Mouse (Mus musculus) MEL-GATA-1-ER (cell line): ENCODE measurements around the gene Tle4.

Source experiments
- DNase-seq: peaks from one replicate; pipeline ENCODE4 v3.0.0-alpha.2; 2012; ENCODE audit warnings: low read depth; ENCODE audit errors: extremely low read depth

Tle4 gene

DNA sequence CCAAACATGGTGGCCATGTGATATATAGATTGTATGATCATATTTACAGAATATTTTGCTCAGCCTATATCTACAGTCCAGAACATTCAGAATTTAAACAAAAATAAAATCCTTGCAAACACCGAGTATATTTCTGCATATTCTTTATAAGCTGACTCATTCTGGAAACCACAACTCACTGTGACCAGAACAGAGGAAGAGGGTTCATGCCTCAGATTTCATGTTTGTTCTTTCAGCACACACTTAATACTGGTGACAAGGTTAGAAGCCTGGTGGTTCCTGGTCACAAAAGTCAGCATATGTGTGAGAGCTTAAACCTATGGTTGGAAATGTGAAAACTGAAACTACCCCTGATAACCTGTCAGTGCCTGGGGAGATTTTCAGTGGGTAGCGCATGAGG, 129.1 kb downstream of the Tle4 start:
- DNase-seq: no peak

DNA sequence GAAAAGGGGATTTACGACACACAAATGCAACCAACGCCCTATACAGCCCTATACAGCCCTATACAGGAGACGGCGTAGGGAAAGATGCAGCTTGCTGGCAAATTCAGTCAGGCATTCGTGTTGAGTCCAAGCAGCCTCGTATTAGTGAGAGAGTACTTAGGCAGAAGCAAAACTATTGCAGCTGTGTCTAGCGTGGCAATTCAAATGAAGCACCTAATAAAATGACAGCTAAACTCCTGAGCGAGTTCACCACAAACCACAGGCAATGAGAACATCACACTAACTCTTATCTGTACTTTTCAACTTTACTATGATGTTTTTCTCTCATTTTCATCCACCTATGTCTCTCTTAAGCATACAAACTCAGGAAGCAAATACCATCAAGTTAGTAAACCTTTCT, 131.8 kb downstream of the Tle4 start:
- no peak for DNase-seq

DNA sequence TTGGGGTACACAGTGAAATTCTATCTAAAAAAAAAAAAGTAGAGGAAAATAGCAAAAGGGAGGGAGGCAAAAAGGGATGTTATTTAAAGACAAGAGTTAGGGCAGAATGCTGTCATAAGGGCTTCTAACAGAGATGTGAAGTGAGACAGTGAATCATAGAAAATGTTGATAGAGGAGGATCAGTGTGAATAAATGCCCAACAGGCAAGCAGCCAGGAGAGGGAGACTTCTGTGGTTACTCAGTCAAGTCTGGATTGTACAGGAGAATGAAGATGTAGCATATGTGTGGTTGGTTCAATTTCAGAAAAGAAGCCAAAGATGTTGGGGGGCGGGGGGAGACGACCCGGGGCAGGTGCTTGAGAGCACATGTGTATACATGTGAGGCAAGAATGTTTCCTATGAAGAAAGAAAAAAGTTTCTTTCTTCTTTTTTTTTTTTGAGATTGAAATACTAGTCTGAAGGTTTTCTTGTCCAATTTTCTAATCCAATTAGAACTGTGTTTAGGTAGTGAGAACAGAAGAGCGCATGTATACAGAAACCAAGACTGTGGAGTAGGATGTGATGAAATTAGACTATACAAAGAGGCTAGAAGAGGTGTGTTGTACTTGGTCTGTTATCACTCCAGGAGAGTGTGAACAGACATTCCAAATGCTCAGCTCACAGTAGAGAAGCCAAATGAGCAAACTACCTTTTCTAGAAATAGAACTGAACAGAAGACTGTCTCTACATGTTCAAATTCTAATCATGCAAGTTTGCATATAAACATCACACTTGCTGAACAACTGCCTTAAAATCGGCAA, 134.4 kb downstream of the Tle4 start:
- DNase-seq: no peak

DNA sequence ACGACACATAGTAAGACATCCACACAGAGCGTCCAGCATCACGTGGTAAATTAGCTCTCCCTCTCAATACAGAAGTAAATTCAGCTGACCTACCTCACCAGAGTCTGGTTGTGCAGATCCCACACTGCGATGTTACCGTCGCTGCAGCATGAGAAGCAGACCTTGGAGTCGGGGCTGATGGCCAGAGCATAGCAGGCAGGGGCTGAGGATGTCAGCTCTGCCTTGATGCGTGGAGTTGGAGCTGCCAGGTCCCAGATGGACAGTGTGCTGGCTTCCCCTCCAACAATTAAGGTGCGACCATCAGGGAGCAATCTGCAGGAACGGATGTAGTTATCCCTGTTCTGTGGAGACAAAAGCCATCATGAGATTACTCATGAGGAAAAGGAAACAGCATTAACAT, 144.4 kb downstream of the Tle4 start:
- no peak for DNase-seq

DNA sequence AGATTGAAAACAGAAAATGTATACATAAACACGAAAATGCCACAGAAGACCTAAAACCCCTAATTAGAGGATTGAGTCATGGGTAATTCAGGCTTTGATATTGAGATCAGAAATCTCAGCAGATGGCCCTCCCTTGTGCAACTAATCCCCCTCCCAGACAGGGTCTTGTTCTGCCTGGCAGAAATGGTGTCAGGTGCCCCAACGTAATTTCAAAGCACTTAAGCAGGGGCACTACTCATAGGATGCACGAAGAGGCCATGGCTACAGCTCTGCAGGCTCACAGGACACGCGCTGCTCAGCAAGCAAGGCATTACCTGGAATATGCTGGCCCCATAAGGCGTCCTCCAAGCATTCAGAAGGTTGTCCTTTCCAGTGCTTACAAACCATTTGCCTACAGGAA, 146.5 kb downstream of the Tle4 start:
- no peak for DNase-seq

DNA sequence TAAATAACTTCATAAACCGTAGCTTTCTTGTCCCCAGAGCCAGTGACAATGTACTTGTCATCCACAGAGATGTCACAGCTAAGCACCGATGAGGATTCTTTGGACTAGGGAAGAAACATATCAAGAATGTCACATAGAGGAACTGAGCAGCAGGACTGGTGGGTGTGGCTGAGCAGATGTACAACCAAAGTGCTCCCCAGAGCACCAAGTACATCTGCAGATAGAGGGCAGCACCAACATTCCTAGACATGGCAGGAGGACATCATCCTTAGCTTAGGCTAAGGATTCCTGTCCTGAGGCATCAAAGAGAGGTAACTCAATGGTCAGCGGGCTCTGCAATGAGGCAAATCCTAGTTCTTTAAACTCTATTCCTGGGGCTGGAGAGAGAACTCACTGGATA, 148.1 kb downstream of the Tle4 start:
- peak; percentile 10 for DNase-seq

DNA sequence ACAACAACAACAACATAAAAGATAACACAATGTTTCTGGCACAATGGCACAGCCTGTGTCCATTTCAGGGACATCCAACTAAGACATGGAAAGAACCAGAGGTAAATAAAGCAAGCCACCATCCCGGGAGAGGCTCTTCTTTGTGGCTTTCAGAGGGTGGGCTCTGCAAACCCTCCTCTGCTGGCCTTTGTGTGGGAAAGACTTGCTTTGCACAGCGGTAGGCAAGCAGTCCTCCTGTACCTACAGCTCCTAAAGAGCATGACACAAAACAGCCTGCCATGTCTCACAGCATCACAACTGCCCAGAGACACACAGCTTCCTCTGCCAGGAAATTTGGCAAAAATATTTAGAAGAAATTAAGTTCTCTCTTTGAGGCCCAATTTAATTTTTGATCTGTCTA, 149.3 kb downstream of the Tle4 start:
- DNase-seq: no peak

DNA sequence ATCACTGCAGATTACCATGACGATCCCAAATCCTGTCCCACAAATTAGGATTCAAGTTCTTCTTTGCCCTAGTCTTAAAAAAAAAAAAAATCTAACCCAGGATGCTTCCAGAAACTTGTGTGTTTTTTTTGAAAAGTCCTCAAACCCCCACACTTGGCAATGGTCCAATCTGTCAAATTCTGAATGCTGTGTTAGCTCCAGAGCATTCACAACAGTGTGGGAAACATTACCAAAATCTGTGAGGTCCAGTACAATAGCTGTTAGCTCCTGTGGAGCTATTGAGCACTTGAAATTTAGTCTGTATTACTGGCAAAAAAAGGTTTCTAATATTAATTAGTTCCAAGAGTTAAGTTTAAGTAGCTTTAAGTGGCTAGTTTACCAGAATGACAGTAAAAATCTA, 150.4 kb downstream of the Tle4 start:
- no peak for DNase-seq

DNA sequence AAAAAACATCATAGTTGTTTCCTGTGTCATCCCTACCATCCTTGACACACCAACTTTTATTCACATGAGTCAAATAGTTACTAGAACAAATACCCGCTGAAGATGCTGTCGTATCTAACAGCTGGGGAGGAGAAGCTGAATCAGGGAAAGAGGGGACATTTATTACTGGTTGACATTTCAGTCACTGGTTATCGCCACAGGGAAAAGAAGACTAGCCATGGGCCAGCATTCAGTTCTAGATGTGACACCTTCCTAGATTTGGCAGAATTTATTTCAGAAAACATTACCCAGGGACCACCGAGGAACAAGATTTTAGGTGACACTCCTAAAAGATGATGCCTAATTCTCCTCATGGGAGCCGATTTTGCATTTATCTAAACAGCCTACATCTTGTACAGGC, 156.0 kb downstream of the Tle4 start:
- no peak for DNase-seq

DNA sequence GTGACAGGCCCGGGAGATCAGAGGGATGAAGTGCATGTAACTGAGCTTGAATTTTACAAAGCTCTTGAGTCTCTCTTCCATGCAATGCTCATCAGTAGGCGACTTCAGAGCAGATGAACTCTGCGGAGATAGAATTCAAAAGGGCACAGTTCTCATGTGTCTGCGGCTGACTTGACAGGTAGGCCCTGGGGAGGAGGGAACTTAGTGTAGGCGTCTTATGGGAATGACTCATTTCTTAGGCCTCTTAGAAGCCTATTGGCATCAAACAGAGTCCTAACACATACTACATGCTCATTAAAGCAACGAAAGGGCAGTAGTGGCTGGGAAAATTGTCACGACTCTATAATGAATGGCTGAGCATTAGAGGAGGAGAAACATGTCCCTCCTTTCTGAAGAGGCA, 160.6 kb downstream of the Tle4 start:
- no peak for DNase-seq

DNA sequence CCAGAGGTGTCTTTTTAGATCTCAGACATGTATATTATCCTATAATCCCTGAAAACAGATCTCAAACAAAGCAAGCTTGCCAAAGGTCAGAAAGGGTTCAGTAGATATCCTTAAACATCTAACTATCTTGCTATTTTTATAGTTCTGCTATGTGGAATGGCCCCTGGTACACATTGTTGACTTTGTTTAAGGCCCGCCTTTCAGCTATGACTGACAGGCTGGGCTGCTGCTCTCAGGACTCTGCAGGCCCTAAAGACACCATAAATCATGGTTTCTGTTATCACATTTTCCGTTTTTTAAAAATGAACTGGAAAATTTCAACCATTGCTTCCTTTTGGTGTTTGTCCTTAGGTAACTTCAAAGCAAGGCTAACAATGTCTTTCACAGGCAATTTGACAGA, 161.3 kb downstream of the Tle4 start:
- DNase-seq: no peak

DNA sequence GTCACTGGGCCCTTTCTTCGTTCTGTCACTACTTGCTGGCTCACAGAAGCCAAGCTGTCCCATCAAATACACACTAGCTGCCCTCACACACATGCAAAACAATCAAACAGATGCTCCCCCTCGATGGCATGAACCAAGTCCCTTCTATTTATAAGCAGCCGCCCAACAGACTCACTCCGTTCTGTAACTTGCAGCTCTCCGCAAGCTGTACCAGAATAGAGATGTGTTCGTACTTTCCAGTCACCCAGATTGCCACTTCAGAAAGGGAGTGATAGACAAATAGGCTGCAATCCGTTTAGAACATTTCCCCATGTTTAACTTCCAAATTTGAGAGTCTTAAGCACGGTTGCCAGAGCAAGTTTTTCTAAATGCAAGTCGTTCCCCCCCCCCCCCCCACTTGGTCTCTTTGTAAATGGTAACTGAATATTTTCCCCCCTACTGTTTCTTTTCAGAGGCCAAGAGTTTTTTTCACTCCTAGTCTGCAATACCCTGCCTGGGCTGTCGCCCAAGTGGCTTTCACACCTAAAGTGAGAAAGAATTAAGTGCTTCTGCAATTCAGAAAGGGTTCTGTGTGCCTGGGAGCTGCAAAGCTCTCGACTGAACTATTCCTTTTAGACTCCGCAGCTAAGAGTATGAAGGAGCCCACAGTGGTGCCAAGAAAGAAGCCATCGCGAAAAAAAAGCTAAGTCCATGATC, 162.0 kb downstream of the Tle4 start:
- DNase-seq: no peak

DNA sequence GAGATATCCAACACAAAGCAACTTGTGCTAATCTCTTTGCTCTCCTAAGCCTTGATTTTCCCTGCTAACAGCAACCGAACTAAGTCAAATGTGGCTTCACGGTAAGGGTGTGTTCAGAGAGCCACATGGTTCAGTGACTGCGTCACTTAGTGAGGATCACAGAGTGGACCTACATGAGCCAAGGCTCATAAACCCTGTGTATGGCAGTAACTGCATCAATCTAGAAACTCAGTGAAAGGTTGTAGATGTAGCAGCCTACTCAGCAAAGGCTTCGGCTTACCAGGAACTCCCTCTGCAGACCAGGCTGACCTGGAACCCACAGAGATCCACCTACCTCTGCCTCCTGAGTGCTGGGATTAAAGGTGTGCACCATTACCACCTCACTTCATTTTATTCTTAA, 164.0 kb downstream of the Tle4 start:
- no peak for DNase-seq

DNA sequence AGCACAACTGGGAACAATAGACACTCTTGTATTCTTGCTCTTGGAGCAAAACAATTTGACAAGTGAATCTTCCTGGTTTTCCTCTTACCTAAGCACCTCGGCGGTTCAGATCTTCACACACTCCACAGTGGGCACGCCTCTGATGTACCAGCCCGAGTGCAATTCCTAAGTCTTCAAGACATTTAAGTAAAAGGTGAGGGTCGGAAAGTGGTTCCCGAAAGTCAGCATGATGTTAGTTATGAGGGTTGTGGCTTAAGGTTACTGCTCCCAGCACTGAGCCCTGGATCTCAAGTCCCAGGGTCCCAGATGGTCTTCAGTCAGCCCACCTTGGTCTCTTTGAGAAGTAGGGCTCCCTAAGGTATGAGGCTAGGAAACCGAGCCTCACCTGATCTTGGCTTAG, 165.4 kb downstream of the Tle4 start:
- no peak for DNase-seq

DNA sequence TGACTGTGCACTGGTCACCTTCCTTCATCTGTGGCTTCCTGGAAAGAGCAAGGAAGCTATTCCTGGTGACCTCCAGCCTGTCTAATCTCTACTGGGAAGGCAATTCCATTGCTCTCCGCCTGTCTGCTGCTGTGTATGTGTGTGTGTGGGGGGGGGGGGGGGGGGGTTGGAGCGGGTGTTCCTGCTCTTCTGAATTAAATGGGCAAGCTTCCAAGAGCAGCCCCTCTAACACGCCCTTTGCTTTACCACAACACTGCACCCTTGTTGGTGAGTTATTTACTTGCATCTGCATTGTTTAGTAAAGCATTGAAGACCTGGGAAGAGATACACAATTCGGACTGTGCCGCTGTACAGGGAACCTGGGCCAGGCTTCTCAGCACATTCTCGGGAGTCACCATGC, 170.9 kb downstream of the Tle4 start:
- DNase-seq: no peak

DNA sequence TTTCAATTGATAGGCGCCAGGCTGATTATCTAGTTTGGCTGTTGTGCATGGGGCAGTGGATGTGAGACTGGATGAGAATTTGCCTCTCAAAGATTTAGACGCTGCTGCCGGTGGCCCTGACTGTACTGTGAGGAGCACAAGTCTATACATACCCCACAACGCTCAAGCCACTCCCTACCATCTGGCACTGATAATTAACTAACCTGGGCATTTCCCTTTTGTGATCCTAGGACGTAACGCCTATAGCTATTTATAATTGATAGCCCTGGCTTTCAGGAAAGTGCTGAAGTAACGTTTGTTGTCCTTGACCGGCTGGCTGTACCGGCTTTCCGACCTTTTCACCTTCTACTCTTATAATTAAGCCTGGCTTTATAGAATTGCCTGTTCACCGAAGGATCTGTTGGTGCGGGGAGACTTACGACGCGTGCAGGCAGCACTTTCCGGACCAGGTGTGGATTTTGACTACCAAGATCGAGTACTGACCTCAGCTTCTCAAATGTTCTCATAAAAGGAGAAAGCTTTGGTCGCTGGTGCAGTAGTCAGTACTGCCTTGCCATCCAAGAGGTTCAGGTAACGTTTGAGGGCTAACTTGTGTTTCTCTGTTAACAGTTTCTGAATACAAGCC, 171.5 kb downstream of the Tle4 start:
- no peak for DNase-seq

DNA sequence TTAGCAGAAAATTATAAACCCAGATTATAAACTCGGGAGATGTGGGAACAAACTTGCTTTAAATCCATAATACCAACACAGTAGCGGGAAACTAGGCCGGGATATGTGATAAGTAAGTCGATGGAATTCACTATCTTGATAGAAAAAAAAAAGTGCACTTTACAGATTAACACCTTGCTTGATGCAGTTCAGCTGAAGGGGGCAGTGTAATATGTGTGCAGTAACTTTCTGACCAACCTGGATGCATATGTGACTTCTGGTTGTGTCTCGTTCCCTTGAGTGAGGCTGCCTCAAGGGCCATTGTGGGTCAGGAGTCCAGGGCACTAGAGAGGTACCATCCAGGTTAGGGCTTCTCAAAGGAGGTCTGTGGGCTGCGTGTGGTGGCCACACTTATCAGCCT, 172.7 kb downstream of the Tle4 start:
- DNase-seq: no peak

DNA sequence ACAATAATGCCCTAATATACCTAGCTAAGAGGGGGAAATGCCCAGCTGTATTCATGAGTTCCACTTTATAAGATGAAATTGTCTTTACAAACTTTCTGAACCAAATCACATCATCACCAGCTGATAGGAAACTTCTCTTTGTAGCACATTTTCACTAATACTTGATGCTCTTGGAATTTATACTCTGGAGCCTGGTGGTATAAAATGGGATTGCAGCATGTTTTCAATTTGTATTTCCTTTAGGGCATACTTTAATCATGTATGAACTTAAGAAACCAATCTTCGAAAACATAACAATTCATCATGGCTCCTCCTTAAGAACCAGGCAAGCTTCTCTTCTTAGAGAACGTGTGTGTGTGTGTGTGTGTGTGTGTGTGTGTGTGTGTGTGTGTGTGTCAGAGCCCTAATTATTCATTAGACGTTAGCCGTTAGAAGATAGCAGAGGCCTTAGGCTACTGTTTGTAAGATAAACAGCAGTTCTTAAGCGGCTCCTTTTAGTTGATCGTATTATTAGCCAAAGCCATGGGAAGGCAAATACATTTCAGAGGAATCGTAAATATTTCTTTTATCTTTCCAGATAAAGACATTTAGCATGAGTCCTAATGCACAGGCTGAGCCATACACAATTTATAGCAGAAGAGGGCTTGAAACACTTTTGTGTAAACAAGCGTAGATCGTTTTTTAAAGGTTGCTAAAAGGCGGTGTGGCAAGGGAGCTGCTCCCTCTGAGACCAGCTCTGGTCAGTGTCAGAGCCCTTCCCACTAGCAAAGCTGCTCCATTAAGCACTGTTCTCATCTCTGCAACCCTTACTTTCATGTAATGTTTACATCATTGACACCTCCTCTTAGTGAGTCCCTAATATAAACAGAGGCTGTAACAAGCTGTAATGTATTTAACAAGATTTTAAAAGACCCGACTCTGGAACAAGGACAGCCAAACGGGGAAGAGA, 173.6 kb downstream of the Tle4 start:
- DNase-seq: no peak

DNA sequence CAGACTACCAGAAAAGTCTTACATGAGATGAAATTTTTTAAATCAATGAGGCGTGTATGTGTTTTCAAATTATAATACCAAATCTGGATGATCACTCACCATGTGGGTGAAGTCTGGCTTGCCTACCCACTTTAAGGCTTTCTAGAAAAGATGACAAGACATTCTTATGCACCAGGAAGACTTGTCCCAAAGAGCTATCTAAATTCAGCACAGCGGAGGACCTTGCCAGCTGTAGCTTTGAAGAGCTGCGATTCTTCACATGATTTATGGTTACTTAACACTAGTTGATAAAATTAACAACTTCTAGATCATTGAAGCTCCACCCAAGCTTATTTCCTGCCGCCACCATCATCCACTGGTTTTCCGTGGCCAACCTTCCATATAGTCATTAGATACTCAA, 176.2 kb downstream of the Tle4 start:
- no peak for DNase-seq

DNA sequence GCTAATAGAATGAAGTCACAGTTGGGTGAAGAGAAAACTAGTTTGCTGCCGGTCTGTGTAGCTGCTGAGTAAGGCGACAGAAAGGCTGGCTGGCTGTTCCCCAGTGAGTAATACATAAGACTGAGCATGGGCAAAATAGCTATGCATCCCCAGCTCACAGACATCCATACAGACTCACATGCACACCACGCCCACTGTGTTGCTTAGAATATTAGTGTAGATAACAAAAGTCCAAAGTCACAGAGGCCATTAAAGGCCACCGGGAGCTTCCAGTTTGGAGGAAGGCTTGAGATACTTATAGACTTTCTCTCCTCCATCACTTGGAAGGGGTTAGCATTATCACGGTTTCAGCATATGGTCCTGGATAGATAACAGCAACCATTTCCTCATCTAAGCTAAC, 178.0 kb downstream of the Tle4 start:
- DNase-seq: no peak

DNA sequence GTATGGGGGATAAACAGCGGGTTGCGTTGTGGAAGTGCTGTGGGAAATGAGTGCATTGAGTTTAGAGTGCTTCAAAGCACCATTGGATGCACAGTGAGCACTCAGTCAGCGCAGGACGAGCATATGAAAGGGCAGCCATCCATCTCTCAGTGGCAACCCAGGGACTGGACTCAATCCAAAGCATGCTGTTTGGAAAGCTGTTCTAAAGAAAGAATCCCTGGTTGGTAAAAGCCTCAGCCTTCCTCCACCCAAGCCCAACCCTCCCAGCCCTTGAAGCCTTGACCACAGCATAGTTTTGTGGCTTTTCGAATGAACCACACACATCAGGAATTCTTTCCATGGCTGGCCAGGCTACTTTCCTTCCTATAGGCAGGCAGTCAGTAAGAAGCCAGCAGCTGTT, 181.0 kb downstream of the Tle4 start:
- DNase-seq: no peak

DNA sequence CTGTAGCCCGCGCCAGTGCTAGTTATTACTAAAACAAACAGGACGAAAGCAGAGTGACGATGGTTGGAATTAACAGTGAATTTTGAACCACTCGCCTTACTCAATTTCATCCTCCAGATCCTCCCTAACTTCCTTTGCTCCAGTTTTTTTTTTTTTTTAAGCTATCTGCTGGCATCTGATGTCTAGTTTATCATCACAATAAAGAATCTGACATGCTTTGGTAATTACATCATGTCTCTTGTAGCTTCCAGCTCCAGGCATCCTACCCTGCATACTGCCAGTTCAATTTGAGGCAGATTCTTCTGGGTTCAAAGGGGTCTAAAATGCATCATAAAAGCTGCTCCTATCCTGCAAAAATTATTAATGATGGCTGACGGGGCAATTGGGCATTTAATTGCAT, 181.9 kb downstream of the Tle4 start:
- no peak for DNase-seq
